ENCODE assay signal across 16 mouse cellular contexts in the genomic region with DNA sequence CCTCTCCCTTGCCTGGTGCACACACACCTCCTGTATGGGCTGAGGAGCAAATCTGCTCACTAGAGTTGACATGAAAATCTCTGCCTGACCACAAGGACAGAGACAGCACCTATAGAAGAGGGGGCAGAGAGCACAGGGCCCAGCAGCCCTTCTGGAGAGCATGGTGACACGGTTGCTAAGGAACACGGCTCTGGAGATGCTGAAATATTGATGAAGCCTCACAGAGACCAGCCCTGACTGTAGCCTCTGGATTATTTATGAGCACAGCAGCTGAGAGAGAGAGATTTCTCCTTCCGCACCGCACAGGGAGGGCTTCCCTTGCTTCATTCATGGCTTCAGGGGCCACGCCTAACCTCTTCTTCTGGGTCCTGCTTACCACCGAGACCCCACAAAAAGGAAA. TPM values are rescaled to one million over a fixed set of nuclear protein-coding genes. Genes with fewer than 3 reads are reported as not detected.
DNase-seq lines count a peak whose midpoint lies in the region; ATAC-seq and TF ChIP-seq lines count a peak whose summit lies in the region.
"Had no signal": no experiment of that assay in that cellular context is flagged by ENCODE, and none has a peak within 500 bp of the region (broad histone marks: within the 10 kb centered on the region; RNA-seq: fewer than 3 reads in every experiment).

No protein-coding gene starts in this region.

- 69% methylated on average over 6 of the region's 6 CpGs for WGBS in hindbrain, postnatal 0 days
- WGBS in midbrain, embryonic 16.5 days: 59% methylated on average over 6 of the region's 6 CpGs
- WGBS in heart, adult 2 months: 90% methylated on average over 6 of the region's 6 CpGs

- intact Hi-C loops in heart, adult 2 months (cut with DNase I): no loop called here
- intact Hi-C loops in gastrocnemius, postnatal 14 days (cut with DNase I; ENCODE audit: low total_unique reads): no loop called here

- no peak overlapping the region for H3K9ac ChIP-seq in hindbrain, postnatal 0 days (replicated peaks; ENCODE audit: low read length)
- H3K9ac ChIP-seq in midbrain, embryonic 16.5 days (ENCODE audit: low read depth, low read length): no peak overlapping the region
- no peak overlapping the region for H3K9ac ChIP-seq in heart, adult 2 months (ENCODE audit: low read depth, low read length)
- H3K9ac ChIP-seq: embryonic facial prominence, embryonic 12.5 days had no signal

- H3K27ac ChIP-seq in layer of hippocampus, adult 2 months: peak overlapping the region; percentile 83
- H3K27ac ChIP-seq in hindbrain, postnatal 0 days: peak overlapping the region; percentile 16; the same call in 1 of the 2 replicates
- H3K27ac ChIP-seq in midbrain, embryonic 16.5 days (ENCODE audit: low read length): peak overlapping the region; percentile 81
- H3K27ac ChIP-seq in heart, adult 2 months: no peak overlapping the region
- H3K27ac ChIP-seq: embryonic facial prominence, embryonic 12.5 days had no signal

- H3K9me3 ChIP-seq in hindbrain, postnatal 0 days (ENCODE audit: low read length): no peaks in the 10 kb centered on the region
- H3K9me3 ChIP-seq in midbrain, embryonic 16.5 days (replicated peaks; ENCODE audit: control insufficient read depth, low read length, poor library complexity, severe bottlenecking): no peaks in the 10 kb centered on the region
- H3K9me3 ChIP-seq: embryonic facial prominence, embryonic 12.5 days; megakaryocyte, embryonic 14.5 days had no signal

- peaks cover 19% of the 10 kb centered on the region; the same call in 1 of the 2 replicates for H3K36me3 ChIP-seq in hindbrain, postnatal 0 days (ENCODE audit: insufficient read depth, low read length)
- peaks cover 19% of the 10 kb centered on the region for H3K36me3 ChIP-seq in midbrain, embryonic 16.5 days (ENCODE audit: control insufficient read depth, insufficient read depth, low read length)
- H3K36me3 ChIP-seq in heart, adult 2 months (ENCODE audit: control insufficient read depth, insufficient read depth, low read length): no peaks in the 10 kb centered on the region
- H3K36me3 ChIP-seq: embryonic facial prominence, embryonic 12.5 days had no signal

- peaks cover 11% of the 10 kb centered on the region for H3K4me1 ChIP-seq in hindbrain, postnatal 0 days (ENCODE audit: insufficient read depth, low read length)
- H3K4me1 ChIP-seq in midbrain, embryonic 16.5 days (ENCODE audit: control insufficient read depth, insufficient read depth, low read length): peaks cover 23% of the 10 kb centered on the region
- H3K4me1 ChIP-seq in heart, adult 2 months (ENCODE audit: control insufficient read depth, insufficient read depth, low read length): peaks cover 6% of the 10 kb centered on the region

- H3K27me3 ChIP-seq in hindbrain, postnatal 0 days (ENCODE audit: insufficient read depth, low read length): no peaks in the 10 kb centered on the region
- H3K27me3 ChIP-seq in midbrain, embryonic 16.5 days (ENCODE audit: control insufficient read depth, insufficient read depth, low read depth, low read length): no peaks in the 10 kb centered on the region
- H3K27me3 ChIP-seq in heart, adult 2 months (ENCODE audit: control insufficient read depth, insufficient read depth, low read length): no peaks in the 10 kb centered on the region
- H3K27me3 ChIP-seq: embryonic facial prominence, embryonic 12.5 days had no signal

- TF ChIP-seq POLR2A in heart, adult 2 months (IDR thresholded peaks at IDR 0.05; ENCODE audit: insufficient read depth, low read depth, low read length): no peak

- H3K4me2 ChIP-seq in hindbrain, postnatal 0 days (ENCODE audit: low read depth, low read length): no peak overlapping the region
- no peak overlapping the region for H3K4me2 ChIP-seq in midbrain, embryonic 16.5 days (ENCODE audit: low read length)
- H3K4me2 ChIP-seq: embryonic facial prominence, embryonic 12.5 days had no signal

- TF ChIP-seq EP300 in heart, adult 2 months (IDR thresholded peaks at IDR 0.05; ENCODE audit: insufficient read depth, low read depth, low read length): no peak

- no peak overlapping the region for H3K4me3 ChIP-seq in layer of hippocampus, adult 2 months
- no peak overlapping the region for H3K4me3 ChIP-seq in hindbrain, postnatal 0 days (ENCODE audit: low read length)
- no peak overlapping the region for H3K4me3 ChIP-seq in midbrain, embryonic 16.5 days (ENCODE audit: low read depth, low read length)
- no peak overlapping the region for H3K4me3 ChIP-seq in heart, adult 2 months
- H3K4me3 ChIP-seq: embryonic facial prominence, embryonic 12.5 days; megakaryocyte, embryonic 14.5 days had no signal

- TF ChIP-seq CTCF in layer of hippocampus, adult 2 months (conservative IDR thresholded peaks at IDR 0.05): no peak
- TF ChIP-seq CTCF in hindbrain, postnatal 0 days (IDR thresholded peaks at IDR 0.05; ENCODE audit: low read depth): no peak
- TF ChIP-seq CTCF in heart, adult 2 months (IDR thresholded peaks at IDR 0.05): no peak

- H3K79me2 ChIP-seq in heart, adult 2 months (replicated peaks; ENCODE audit: control insufficient read depth, insufficient read depth, low read length): no peaks in the 10 kb centered on the region

- ATAC-seq in hindbrain, postnatal 0 days: no peak
- ATAC-seq in midbrain, embryonic 16.5 days: peak; percentile 80
- ATAC-seq: forebrain, embryonic 16.5 days had no signal

- DNase-seq in layer of hippocampus, adult 2 months (ENCODE audit: low spot score in 2 of 2): no peak
- no peak for DNase-seq in layer of hippocampus, adult 18-20 months (ENCODE audit: low spot score in 2 of 2)
- DNase-seq in hindbrain, postnatal 0 days (ENCODE audit: low spot score): peak; percentile 22
- no peak for DNase-seq in heart, adult 2 months
- no peak for DNase-seq in right cerebral cortex, postnatal 4 days
- DNase-seq in gastrocnemius, postnatal 14 days: no peak
- DNase-seq: adrenal gland, adult 2 months; cerebellum, adult 11 months; cerebellum, postnatal 36 days; heart, adult 11 months; kidney, postnatal 25 days; lung, postnatal 10 days had no signal

RNA-seq across cellular contexts. Expression of a gene that starts 27.3 kb away (rescaled TPM):
- total RNA-seq in layer of hippocampus, adult 2 months (2021): 10 to 100 TPM; 91.7 to 99.3 TPM
- total RNA-seq in layer of hippocampus, adult 18-20 months (2021): 10 to 100 TPM; 93.3 to 97.4 TPM
- total RNA-seq in hindbrain, postnatal 0 days (2014; rRNA removed): 49.0 and 59.2 TPM in 2 replicates
- 21.2 and 21.3 TPM in 2 replicates for polyA plus RNA-seq in hindbrain, postnatal 0 days (2015; fragmentation: Nextera tagmentation; extraction: Ambion mirVana)
- polyA plus RNA-seq in midbrain, embryonic 16.5 days (2015; fragmentation: Nextera tagmentation; extraction: Ambion mirVana): 30.3 and 31.8 TPM in 2 replicates
- total RNA-seq in heart, adult 2 months (2021): 1 to 10 TPM; 5.1 to 5.3 TPM
- 8.3 and 10.2 TPM in 2 replicates for polyA plus RNA-seq in heart, adult 2 months (2012; rRNA removed)
- total RNA-seq in gastrocnemius, postnatal 14 days (2021): 1 to 10 TPM; 2.7 to 3.7 TPM

RNA-seq across cellular contexts. Expression of a gene that starts 28.3 kb away (rescaled TPM):
- total RNA-seq in layer of hippocampus, adult 2 months (2021): 10 to 100 TPM; 32.0 to 36.8 TPM
- 10 to 100 TPM; 30.3 to 33.4 TPM for total RNA-seq in layer of hippocampus, adult 18-20 months (2021)
- total RNA-seq in hindbrain, postnatal 0 days (2014; rRNA removed): 20.3 and 34.1 TPM in 2 replicates
- 21.1 and 22.0 TPM in 2 replicates for polyA plus RNA-seq in hindbrain, postnatal 0 days (2015; fragmentation: Nextera tagmentation; extraction: Ambion mirVana)
- 27.6 and 30.2 TPM in 2 replicates for polyA plus RNA-seq in midbrain, embryonic 16.5 days (2015; fragmentation: Nextera tagmentation; extraction: Ambion mirVana)
- total RNA-seq in heart, adult 2 months (2021): 10 to 100 TPM; 17.7 to 18.5 TPM
- polyA plus RNA-seq in heart, adult 2 months (2012; rRNA removed): 7.3 and 8.8 TPM in 2 replicates
- 10 to 100 TPM; 20.9 to 25.4 TPM for total RNA-seq in gastrocnemius, postnatal 14 days (2021)

RNA-seq across cellular contexts. Expression of a gene that starts 38.9 kb away (rescaled TPM):
- 10 to 100 TPM; 31.3 to 32.8 TPM for total RNA-seq in layer of hippocampus, adult 2 months (2021)
- total RNA-seq in layer of hippocampus, adult 18-20 months (2021): 10 to 100 TPM; 33.5 to 36.5 TPM
- total RNA-seq in hindbrain, postnatal 0 days (2014; rRNA removed): 18.5 and 22.8 TPM in 2 replicates
- 7.0 and 8.4 TPM in 2 replicates for polyA plus RNA-seq in hindbrain, postnatal 0 days (2015; fragmentation: Nextera tagmentation; extraction: Ambion mirVana)
- polyA plus RNA-seq in midbrain, embryonic 16.5 days (2015; fragmentation: Nextera tagmentation; extraction: Ambion mirVana): 7.6 and 8.6 TPM in 2 replicates
- 10 to 100 TPM in 1 of 2 experiments, 1 to 10 TPM in 1; 6.7 to 10.7 TPM for total RNA-seq in heart, adult 2 months (2021)
- 5.4 and 6.9 TPM in 2 replicates for polyA plus RNA-seq in heart, adult 2 months (2012; rRNA removed)
- 1 to 10 TPM; 5.4 to 6.1 TPM for total RNA-seq in gastrocnemius, postnatal 14 days (2021)

RNA-seq across cellular contexts. Expression of a gene that starts 56.0 kb away (rescaled TPM):
- 10 to 100 TPM; 31.9 to 34.7 TPM for total RNA-seq in layer of hippocampus, adult 2 months (2021)
- 10 to 100 TPM; 35.0 to 36.0 TPM for total RNA-seq in layer of hippocampus, adult 18-20 months (2021)
- 24.9 and 27.8 TPM in 2 replicates for total RNA-seq in hindbrain, postnatal 0 days (2014; rRNA removed)
- 9.8 and 10.0 TPM in 2 replicates for polyA plus RNA-seq in hindbrain, postnatal 0 days (2015; fragmentation: Nextera tagmentation; extraction: Ambion mirVana)
- 14.6 and 17.4 TPM in 2 replicates for polyA plus RNA-seq in midbrain, embryonic 16.5 days (2015; fragmentation: Nextera tagmentation; extraction: Ambion mirVana)
- 10 to 100 TPM; 17.8 to 19.5 TPM for total RNA-seq in heart, adult 2 months (2021)
- polyA plus RNA-seq in heart, adult 2 months (2012; rRNA removed): 18.1 and 26.5 TPM in 2 replicates
- total RNA-seq in gastrocnemius, postnatal 14 days (2021): 10 to 100 TPM; 10.6 to 10.8 TPM

RNA-seq across cellular contexts. Expression of a gene that starts 56.1 kb away (rescaled TPM):
- 10 to 100 TPM; 85.2 to 96.3 TPM for total RNA-seq in layer of hippocampus, adult 2 months (2021)
- total RNA-seq in layer of hippocampus, adult 18-20 months (2021): 10 to 100 TPM; 87.5 to 94.8 TPM
- total RNA-seq in hindbrain, postnatal 0 days (2014; rRNA removed): 31.0 and 41.8 TPM in 2 replicates
- 32.9 and 36.4 TPM in 2 replicates for polyA plus RNA-seq in hindbrain, postnatal 0 days (2015; fragmentation: Nextera tagmentation; extraction: Ambion mirVana)
- polyA plus RNA-seq in midbrain, embryonic 16.5 days (2015; fragmentation: Nextera tagmentation; extraction: Ambion mirVana): 40.9 and 44.2 TPM in 2 replicates
- total RNA-seq in heart, adult 2 months (2021): 10 to 100 TPM; 24.1 to 31.7 TPM
- polyA plus RNA-seq in heart, adult 2 months (2012; rRNA removed): 12.6 and 25.1 TPM in 2 replicates
- 10 to 100 TPM; 19.1 to 21.2 TPM for total RNA-seq in gastrocnemius, postnatal 14 days (2021)
